Mouse (Mus musculus) kidney, postnatal 4 days (tissue): ENCODE measurements around the gene Gabrg3.
"Not testable (repeated sequence)": the region's sequence is repeated elsewhere in the genome, so short reads cannot be mapped to it uniquely, and the experiment has no call there.

Source experiments
- DNase-seq, 2 experiments: peaks; one replicate each; pipeline ENCODE4 v3.0.0; 2021; ENCODE audit warnings: mixed read lengths in 2 of 2

Gene Gabrg3

GRCm38 (mm10) chr7:57307337-57307736, 79.7 kb downstream of the Gabrg3 start:
- DNase-seq: no peak

GRCm38 (mm10) chr7:57296639-57297038, 90.3 kb downstream of the Gabrg3 start:
- no peak for DNase-seq

- DNase-seq: no peak
These were observed 92.9 kb downstream of the Gabrg3 start for GRCm38 (mm10) chr7:57294127-57294526.

- no peak for DNase-seq
These were observed 93.4 kb downstream of the Gabrg3 start for GRCm38 (mm10) chr7:57293564-57293963.

DNA sequence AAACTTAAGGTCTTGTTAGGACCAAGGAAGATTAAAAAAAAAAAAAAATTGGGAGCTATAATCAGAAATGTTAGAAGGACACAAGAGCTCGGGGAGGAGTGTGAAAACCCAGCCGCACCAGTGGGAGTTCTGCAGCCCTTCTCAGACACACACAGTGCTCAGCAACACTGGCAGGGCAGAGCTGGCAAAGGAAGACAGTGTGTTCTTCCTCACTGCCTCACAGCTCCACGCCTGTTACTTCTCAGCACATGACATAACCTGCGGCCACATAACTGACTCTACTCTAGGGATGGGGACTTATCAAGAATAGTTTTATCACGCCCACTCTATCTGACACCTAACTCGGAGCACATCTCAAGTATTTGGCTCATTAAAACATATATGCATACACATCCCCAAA, 103.8 kb downstream of the Gabrg3 start:
- no peak for DNase-seq

- no peak for DNase-seq
These were observed 108.1 kb downstream of the Gabrg3 start for GRCm38 (mm10) chr7:57278841-57279240.

- no peak for DNase-seq
These were observed 126.8 kb downstream of the Gabrg3 start for GRCm38 (mm10) chr7:57260201-57260600.

- no peak for DNase-seq
These were observed 128.0 kb downstream of the Gabrg3 start for GRCm38 (mm10) chr7:57258893-57259574.

DNA sequence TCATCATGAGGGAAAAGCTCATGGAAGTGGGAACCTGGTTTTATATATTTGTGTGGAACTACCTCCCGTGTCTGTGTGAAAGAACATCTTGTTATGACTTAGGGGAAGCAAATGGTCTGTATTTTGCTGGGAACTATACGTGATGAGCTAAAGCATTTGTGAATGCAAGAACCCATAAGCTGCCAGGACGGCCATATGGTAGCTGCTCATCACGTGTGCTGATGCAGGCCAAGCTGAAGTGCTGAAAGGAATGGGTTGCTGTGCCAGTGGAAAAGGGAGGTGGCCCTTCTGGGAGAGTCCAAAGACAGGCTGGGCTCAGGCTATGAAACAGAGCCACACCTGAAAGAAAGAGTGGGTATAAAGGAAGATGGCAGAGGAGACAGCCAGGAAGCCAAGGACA, 143.0 kb downstream of the Gabrg3 start:
- DNase-seq: no peak

DNA sequence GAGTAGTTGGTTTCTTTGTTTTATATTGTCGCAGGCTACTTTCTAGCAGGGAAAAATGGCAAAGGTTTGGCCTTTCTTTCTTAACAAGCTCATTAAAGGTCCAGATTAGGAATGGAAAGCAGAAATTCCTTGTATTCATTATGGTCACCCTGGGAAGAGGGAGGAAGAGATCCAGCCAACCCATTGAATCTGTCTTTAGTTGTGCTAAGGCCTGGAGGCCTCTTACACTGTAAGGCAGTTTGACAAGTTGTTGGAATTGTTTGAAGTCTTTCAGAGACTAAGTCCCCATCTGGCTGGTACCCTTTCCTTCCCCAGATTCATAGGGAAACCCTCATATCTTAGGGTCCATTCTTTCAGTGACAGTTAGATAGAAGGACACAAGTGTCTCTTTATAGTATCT, 172.9 kb downstream of the Gabrg3 start:
- no peak for DNase-seq

GRCm38 (mm10) chr7:57186015-57186414, 201.0 kb downstream of the Gabrg3 start:
- no peak for DNase-seq

DNA sequence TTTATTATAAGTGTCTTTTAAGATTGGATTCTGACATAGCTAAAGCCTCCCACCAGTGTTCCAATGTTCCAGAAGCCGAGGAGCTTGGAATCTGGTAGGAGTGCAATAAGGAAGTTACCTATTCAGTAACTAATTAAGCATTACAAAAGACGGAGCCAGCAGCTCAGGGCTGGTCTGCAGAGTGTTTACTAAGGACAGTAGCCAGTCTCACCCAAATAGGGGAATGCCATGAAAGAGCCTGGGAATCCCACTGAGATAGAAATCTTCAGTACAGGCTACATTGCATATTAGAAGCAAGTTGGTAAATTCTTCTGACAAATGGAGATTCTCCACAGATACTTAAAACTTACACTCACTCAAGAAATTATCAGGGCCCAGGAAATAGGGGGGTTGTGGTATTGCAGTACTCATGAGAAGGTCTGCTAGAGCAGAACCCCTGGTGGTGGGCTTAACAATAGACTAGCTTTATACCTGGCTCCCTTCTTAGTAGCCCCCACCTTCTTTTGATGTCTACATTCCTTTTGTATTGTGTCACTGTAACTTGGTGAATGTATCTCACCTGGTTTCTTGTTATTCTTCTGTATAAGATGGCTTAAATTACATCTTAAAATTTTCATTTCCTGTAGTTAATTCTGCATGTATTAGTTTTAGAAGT, 211.0 kb downstream of the Gabrg3 start:
- not testable (repeated sequence) for DNase-seq

- DNase-seq: peak; percentile 75 to 80
These were observed 220.1 kb downstream of the Gabrg3 start for GRCm38 (mm10) chr7:57166931-57167330.

- DNase-seq: peak; percentile 6 to 9
These were observed 228.8 kb downstream of the Gabrg3 start for GRCm38 (mm10) chr7:57158211-57158610.

- DNase-seq: peak in 1 of 2 experiments; percentile 4
These were observed 233.2 kb downstream of the Gabrg3 start for GRCm38 (mm10) chr7:57153743-57154142.

GRCm38 (mm10) chr7:57150768-57151167, 236.2 kb downstream of the Gabrg3 start:
- DNase-seq: no peak

DNA sequence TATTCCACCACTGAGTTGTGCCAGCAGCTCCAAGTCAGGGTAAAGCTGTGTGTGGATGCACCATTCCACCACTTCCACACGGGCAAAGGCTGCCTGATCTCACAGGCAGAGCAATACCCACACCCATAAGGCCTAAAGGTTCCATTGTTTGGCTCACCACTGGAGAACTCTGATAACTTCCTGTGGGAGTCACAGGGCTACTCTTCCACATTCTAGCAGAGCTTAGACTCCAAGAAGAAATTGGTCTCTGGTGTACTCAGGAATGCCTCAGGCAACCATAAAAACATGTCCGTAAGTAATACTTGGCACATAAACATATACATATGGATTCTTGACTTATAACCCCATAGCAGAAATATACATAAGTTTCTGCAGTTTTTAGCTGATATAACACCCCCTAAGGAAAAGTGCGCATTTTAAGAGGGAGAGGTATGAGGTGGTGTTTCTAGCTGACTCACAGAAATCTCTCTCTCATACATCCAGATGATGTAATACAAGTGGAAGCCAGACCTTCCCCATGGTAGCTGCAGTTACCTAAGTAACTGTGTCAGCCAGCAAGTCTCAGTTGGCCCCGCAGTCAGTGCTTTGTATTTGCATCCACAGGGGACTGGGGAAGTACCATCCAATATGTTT, 248.8 kb downstream of the Gabrg3 start:
- DNase-seq: no peak

- DNase-seq: no peak
These were observed 254.0 kb downstream of the Gabrg3 start for GRCm38 (mm10) chr7:57133009-57133408.

DNA sequence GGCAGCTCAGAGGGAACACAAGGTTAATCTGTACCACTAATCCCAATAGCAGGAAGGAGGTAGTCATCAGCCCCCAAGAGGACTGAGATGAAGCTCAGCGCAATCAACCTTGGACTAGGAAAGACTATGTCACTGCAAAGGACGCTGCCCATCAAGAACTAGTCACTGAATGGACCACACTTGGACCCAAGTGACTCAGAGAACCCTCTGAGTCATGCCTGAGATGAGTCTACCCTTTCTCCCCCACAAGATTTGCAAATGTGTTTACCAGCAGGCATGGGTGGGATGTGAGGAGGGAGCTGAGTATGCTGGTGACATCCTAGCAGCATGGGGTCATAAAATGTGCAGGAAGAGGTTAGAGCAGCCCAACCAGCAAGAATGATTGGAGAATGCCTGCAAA, 254.5 kb downstream of the Gabrg3 start:
- DNase-seq: no peak

DNA sequence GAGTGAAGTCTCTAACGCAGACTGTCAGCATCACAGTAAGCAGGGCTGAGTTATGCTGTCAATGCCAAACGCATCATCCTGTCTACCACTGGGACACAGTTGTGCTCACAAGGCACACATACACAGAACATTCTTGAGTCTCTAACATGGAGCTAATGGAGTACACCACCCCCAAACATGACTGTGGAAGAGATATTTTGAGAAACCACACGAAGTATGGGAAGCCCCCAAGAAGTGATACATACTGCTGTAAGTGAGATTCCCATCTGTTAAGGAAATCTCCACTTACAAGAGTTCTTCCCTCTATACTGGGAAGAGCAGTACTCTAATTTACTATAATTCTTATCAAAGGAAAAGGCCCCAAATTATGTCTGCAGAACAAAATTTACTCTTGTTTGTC, 286.9 kb downstream of the Gabrg3 start:
- no peak for DNase-seq

DNA sequence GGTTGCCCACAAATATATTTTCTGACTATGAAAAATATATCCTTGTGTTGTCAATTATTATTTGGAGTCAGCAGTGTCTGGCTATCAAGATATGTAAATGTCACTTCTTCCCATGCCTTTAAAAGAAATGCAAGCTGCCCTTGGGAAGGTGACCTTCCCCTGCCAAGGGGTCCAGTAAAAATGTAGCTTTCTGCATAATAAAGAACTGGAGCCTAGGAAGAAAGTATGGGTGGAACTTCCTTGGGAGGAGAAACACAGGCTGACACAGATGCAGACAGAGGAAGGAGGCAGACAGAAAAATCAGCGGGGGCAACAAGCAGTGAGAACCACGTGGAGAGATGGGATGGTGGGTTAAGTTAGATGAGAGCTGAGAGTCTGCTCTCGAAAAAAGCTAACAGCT, 304.9 kb downstream of the Gabrg3 start:
- DNase-seq: no peak

DNA sequence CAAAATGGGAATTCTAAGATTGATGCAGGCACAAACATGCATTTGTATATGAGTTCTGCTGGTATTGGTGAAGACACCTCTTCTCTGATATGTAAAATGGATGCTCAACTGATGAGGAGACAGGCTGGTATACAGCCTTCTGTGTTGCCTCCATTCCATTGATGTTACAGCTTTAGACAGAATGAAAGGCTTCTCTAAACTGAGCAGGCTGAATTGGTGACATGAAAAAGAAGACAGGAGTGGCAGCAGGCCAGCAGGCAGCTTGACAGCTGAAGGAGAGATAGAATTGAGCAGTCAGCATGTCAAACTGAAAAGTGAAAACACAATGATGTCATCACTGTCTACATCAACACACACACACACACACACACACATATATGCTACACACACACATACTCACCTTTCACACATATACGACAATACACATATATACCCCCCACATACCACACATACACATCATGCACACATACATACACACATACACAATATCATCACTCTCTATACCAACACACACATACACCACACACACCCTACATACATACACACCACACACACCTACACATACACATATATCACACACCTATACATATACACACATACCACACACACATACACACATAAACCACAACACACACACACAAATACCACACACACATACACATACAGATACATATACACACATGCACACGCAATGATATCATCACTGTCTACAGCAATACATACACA, 315.4 kb downstream of the Gabrg3 start:
- no peak for DNase-seq

GRCm38 (mm10) chr7:57065398-57065797, 321.6 kb downstream of the Gabrg3 start:
- DNase-seq: no peak
